Mouse (Mus musculus) monocyte, adult 2 months (primary cell): ENCODE measurements around the gene Mmp24.
"Not testable (repeated sequence)": the region's sequence is repeated elsewhere in the genome, so short reads cannot be mapped to it uniquely, and the experiment has no call there.

Experiments used
- DNase-seq, 2 experiments: peaks; one replicate each; pipeline ENCODE4 v3.0.0; 2022; ENCODE audit warnings: low spot score in 2 of 2, low read depth in 1 of 2

Gene Mmp24

DNA sequence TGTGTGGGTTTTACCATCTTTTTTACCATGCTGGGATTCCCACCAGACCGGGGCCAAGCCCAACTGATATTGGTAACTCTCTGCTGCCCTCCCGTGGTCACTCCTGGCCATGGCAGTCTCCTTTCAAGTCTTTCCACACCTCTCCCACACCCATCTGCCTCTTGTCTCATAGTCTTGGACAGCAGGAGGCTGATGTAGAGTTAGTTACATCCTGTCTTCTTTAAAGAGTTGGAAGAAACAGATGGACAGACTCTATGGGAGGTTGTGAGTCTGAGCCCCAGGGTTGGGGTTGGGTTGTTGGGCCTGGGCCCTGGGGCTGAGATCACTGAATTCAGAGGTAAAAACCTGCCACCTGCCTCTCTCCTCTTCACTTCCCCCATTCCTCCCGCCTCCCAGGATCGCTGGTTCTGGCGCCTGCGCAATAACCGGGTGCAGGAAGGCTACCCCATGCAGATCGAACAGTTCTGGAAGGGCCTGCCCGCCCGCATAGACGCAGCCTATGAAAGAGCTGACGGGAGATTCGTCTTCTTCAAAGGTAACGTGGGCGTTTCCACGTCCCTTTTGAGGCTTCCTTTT, 36.8 kb downstream of the Mmp24 start:
- DNase-seq: peak in 1 of 2 experiments; percentile 68

DNA sequence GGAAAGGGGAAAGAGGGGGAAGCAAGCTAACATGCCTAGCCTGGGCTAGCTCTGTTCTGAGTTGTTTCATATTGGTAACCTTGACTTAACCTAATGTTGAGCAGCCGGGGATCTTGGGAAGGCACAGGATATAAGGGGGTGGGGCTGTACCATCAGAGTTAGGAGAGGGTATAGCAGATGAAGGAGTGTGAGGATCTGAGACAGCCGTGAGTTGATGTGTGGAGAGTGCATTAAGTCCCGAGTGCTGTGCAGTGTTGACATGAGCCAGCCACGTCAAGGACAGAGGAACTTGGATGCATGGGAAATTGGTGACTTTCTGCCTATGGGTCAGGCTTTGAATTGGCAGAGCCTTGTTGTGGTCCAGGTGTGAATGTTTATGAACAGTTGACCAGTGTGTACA, 37.5 kb downstream of the Mmp24 start:
- DNase-seq: no peak

DNA sequence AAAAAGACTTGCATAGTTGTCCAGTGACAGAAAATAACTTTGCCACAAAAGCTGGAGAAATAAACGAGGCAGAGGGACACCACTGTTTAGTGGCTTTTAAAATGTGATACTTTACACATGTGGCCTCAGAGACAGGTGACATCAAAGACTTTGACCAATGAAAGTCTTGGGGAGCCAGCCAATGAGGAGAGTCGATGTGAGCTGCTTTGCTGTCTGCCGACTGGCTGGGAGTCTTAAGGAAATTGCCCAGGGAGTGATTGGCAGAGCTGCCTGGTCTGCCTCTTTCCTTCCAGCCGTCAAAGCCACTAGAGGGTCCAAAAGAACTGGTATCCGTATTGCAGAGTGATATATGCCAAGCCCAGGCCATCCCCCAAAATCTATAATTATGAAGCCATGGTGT, 39.7 kb downstream of the Mmp24 start:
- no peak for DNase-seq

DNA sequence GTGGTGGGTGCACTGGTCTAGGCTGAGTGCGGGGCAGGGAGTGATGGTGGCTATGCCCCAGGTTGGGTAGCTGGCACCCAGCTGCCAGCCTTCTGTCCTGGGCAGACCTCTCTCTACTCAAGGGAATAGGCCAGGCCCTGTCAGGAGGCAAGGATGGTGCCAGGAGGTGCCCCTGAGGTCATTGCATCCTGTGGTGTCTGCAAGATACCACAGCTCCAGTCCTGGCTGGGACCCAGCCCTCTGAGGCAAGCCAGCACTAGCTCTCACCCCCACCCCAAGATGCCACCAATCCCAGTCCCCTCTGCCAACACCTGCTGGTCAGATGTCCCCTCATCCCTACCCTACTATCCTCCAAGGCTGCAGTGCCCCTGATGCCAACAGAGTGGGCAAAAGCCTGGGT, 41.0 kb downstream of the Mmp24 start:
- DNase-seq: no peak

DNA sequence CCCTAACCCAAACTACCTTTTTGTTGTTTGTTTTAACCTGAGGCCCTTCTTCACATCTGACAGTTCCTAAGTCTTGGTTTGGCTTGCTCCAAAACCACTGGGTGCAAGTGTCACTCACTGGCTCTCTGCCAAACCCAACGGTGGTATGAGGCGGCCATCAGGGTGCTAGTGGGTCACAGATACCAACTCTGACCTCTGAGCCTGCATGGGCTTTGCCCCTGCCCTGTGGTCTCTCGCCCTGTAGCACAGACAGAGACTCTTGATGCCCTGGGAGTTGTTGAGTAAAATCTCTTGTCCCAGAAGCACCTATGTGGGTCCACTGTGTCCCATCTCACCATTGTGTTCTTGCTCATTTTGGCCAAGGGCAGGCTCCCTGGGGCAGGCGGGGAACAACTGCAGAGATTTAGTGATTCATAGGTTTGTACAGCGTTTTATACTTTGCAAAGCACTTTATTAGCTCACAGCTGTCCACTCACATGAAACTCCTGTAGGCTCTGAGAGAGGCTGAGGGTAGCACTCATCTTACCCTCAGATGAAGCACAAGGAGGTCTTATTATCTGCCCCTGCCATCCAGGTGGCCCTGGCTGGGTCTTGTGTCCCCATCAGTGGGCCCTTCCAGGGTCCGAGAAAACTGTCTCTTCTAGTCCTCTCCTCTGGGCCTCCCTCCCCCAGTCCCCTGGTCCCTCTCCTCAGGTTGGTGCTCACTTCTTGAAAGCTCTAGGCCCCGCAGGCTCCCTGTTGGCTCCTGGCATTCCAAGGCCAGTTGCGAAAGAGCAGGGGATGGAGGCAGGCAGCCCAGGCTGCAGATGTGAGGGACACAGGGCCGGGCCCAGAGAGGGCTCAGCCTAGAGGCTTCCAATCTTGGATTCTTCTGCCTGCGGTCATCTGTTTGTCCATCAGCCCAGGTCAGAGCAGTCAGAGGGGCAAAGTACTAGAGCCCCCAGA, 42.4 kb downstream of the Mmp24 start:
- DNase-seq: no peak

DNA sequence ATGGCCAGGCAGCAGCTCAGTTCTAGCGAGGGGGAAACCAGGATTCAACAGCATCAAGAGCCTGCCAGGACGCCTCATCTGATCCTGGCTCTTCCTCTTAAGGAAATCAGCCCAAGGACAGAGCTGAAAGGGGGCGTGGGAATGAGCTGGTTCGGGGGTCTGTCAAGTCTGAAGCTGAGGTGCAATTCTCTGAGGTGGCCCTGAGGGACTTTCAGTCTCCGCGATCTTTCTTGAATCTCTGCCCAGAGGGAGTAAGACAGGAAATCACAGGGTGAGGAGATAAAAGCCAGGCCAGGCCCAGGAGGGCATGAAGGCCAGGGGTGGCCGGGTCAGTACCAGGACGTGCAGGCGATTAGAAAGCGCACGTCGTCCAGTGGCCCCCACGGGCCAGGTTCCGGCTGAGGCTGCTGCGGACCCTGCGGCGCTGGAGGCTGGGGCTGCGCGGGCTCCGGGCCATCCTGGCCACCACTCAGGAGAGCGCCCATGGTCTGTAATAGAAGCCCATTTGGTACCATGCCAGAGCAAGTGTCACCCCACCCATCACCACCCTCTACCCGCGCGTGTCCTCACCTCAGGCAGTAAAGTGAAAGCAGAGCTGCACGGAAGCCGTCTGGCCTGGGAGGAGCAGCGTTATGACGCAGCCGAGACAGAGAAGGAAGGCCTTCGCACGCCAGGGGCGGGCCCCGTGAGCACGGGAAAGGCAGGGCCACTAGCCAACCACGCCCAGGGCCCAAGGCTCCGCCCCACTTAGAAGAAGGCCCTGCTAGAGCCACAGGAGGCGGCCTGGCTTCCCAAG, 43.7 kb downstream of the Mmp24 start:
- DNase-seq: peak; percentile 89 to 94

DNA sequence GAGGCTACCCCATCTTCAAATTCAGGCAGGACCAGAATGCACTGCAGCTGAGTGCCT, 44.1 kb downstream of the Mmp24 start, which contains the start of gene BC029722:
Gene BC029722, minus strand, starts transcription at position 35 of the 57 bp plus-strand sequence.
- no peak for DNase-seq

DNA sequence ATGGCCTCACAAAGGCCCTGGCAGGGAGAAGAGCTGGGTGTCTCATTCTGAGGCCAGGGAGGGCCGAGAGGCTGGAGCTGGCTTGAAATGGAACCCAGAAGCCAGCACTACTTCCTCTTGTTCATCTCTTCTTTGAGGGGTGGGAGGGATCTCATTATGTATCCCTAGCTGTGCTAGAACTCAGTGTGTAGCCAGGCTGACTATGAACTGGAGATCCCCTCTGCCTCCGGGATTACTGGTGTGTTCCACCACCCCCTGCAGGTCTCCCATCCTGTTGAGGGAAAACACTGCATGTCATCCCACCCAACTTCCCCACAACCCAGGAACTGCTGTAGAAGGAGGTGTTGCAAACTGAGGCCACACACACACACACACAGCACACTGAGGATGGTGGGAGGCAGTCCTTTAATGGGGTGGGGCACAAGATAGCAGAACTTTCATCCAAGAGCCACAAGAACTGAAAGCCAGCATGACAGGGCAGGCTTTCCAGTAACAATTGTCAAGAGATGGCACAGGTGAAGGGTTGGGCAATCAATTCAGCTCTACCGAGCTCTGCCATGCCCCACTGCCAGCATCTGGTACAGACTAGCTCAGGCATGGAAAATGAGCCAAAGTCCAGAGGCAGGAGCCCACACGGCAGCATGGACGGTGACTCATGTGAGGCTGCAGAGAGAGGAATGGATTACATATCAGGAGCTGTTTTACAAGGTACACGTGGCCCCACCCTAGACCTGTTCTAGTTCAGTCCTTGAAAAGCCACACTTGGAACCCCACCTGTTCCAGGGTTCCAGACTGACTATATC, 44.5 kb downstream of the Mmp24 start:
- DNase-seq: no peak

DNA sequence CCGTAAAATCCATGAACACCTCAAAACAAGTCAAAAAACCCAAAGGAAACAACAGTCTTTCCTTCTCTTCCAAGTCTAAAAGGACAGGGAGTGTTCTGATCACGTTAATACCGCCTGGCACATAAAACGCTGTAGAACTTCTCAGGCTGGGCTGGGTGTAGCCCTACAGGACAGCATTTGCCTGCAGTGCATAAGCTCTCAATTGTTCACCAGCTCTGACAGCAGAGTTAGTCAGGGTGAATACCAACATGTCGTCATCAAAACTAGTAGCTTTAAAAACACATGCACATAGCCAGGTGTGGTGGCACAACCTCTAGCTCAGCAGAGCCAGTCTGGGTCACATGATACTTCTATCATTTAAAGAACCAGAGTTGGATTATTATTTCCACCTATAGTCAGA, 45.6 kb downstream of the Mmp24 start:
- no peak for DNase-seq

DNA sequence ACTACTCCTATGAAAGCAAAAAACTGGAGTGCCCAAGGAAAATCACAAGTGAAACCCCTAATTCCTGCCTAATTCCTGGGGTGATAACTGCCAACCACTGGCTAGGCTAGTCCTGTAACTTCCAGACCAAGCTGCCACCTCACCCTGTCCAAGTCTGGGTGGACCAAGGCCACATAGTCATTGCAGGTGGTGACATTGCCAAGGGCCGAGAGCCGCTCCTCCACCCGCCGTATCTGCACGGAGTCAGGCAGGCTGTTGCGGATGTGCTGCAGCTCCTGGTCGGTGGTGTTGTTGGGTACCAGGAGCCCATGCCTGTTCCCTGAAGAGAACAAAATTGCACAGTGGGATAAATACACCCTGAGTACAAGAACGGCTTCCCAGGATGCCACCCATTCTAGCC, 48.6 kb downstream of the Mmp24 start:
- no peak for DNase-seq

DNA sequence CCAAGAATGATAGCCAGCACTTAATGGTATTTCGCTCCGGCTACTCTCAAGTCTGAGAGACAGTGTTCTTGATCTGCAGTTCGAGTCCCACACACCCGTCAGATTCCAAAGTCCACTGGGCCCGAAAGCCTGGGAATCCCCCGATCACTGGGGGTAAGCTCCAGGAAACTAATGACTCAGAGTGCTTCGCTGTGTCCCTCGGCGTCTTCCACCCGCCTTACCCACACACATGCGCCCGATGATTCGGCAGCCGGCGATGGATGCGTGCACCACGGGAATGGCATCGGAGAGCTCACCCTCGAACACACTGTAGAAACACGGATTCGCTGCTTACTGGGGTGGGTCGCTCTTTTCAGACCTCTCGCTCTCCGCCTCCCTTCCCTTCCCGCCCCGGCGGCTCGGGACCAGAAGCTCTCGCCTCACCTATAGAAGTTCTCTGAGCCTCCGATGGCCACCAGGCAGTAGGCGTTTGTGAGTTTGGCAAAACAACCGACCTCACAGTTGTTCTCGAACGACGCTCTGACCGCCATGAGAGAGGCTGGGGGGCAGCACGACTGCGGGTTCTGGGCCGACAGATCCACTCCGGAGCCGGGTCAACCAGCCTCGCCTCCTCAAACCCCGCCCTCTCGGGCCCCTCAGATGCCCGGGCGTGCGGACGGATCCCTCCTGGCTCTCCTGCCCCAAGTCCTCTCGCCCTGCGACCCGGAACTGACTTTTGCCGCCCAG, 50.9 kb downstream of the Mmp24 start:
- peak in 1 of 2 experiments; percentile 27 for DNase-seq

DNA sequence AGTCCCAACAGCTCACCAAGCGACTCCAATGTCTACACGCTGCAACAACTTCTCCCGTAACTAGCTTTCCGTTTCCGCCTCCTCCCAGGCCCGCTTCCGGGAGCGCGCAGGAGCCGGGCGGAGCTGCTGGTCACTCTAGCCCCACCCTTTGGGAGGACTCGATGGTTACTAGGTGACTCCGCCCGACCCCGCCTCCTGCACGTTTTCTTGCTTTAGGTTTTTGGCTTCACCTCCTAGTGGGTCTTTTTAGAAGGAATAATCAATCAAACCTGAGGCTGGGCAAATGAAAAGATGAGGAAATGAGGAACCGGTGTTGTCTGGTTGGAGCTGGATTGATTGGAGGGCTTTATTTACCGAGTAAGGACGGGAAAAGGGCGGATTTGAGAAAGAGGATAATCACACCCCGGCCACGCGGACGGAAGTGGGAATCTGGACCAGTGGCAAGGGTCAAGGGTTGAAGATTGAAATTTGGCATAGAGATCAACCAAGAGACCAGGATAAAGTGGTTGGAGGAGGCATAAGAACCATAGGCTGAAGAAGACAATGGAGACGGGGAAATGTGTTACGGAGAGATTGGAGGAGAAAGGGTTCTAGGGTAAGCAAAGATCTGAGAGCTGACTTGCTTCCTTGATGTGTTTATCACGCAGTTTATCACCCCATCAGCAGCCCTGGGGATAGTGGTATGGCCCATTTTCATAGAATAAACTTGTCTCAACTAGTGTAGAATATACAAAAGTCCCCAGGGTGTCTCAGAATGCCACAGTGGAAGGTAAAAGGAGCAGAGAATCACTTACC, 51.7 kb downstream of the Mmp24 start, which contains the start of gene Eif6:
Gene Eif6, minus strand, starts transcription at position 296 of the 795 bp plus-strand sequence.
- DNase-seq: peak; percentile 53 to 67

DNA sequence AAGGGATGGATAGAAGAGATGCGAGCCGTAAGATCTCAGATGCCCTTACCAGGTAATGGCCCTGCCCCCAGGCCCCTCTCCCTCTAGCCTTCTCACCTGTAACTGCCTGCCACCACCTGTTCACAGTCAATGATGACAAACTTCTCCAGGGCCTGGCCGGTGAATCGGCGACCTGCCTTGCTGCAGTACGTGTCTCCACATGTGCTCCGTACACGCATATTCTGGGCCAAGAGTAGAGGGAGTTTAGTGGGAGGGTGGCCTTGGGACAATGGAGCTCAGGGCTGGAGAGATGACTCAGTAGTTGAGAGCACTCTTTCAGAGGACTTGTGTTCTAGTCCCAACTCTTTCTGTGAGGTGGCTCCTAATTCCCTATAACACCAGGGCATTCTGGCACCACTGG, 55.7 kb downstream of the Mmp24 start:
- DNase-seq: no peak

DNA sequence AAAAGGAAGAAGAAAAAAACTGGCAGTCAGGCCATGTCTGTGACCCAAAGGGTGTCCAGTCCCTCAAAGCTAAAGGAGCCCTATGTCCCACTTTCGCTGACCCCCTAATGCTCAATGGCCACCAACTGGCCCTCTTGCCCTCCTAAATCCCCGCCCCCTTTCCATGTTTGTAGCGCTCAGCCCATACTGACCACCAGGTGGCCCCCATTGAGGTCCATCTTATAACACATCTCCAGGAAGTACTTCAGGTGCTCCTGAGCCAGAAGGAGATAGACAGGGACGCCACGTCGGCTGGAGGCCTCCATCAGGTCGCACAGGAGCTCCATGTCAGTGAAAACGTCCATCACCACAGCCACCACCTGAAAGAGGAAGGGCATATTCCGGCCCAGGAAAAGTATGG, 56.2 kb downstream of the Mmp24 start:
- no peak for DNase-seq

DNA sequence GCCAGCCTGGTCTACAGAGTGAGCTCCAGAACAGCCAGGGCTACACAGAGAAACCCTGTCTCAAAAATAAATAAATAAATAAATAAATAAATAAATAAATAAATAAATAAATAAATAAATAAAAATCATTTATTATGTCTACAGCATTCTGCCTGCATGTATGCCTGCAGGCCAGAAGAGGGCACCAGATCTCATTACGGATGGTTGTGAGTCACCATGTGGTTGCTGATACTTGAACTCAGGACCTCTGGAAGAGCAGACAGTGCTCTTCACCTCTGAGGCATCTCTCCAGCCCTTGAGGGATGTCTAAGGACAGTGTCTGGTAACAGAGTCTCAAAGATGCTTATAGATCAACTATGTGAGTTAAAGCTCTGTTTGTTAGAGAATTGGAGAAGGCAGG, 56.9 kb downstream of the Mmp24 start:
- DNase-seq: not testable (repeated sequence)

DNA sequence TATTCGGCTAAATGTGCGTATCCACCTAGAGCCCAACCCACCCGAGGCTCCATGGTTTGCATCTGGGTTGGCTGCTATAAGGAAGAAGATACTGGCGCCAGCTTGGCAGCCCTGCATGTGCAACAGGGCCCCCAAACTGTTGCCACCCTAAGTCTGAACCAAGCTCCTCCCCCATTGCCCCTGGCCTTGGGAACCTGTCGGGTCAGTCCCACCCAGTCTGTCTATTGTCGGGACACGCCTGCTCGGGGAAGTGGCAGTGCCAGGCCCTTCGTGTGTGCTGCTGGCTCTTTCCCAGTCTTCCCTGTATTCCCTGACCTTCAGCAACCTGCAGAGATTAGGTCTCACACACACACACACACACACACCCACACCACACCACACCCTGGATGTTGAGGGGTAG, 59.6 kb downstream of the Mmp24 start, which contains the start of gene Fam83c:
Gene Fam83c, minus strand, starts transcription at position 123 of the 400 bp plus-strand sequence.
- DNase-seq: no peak

DNA sequence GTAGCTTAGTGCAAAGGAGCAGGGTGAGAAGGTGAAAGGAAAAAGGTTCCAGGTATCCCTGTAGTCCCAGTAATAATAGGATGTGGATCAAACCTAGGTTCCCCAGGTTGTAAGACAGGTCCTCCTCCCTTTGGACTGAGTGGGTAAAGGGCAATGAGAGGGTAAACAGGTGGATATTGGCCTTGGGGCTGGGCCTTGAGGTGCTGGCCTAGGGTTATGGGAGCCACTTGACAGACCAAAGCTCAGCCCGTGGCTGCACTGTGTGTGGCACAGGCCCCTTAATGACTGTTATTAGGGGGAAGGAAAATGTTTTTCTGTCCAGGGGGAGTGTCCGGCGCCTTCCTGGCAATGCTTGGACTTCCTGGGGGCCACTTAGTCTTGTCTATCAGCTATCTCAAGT, 62.8 kb downstream of the Mmp24 start:
- no peak for DNase-seq

DNA sequence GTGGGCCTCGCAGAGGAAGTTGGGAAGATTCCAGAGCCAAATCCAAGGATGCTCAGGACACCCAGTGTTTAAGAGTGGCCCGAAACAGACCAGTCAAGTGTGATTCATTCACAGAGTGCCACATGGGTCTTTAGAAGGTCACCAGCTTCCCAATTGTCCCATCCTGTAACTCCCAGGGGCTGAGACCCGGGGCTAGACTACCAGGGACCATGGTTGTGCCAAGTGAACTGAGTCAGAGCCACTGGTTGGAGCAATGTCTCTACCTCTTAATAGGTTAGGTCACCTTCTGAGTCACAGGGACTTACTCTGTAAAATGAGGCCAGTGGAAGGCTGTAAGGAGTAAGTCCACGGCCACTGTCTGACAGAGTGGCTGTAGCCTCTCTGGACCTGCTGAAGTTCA, 63.8 kb downstream of the Mmp24 start:
- no peak for DNase-seq

DNA sequence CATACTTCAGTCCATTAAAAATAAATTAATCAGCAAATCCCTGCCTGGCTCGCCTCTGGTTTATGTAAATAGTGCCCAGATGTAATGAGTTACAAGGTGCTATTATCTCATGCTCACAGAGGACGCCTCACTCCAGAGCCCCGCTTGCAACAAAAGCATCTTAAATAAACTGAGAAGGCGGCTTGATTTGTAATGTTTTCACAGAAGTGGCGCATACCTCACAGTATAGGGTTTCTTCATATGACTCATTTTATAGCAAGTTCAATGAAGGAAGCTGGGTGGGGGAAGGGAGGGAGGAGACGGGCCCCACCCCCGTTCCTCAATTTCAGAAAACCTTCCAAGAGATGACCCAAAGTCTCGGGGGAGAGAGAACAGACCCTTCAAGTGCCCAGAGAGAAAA, 71.8 kb downstream of the Mmp24 start:
- no peak for DNase-seq

DNA sequence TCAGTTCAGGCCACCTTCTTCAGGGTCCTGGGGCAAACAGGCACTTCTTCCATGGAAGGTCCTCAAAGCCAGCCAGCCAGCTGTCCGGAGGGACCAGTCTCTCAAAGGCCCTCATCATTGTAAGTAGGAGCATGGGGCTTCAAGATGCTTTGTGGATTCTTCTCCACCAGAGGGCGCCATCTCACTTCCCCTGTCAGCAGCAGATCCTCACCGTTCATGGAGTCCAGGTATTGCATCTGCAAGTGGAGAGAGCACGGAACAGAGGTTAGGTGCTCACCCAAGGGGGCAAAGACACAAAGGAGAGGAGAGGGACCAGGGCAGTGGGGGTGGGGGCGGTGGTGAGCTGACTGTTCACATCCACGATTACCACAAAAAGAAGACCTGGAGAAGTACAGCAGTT, 73.1 kb downstream of the Mmp24 start:
- DNase-seq: peak; percentile 18 to 57
